Mouse (Mus musculus): ENCODE results near the gene Cacna1d.

DNA sequence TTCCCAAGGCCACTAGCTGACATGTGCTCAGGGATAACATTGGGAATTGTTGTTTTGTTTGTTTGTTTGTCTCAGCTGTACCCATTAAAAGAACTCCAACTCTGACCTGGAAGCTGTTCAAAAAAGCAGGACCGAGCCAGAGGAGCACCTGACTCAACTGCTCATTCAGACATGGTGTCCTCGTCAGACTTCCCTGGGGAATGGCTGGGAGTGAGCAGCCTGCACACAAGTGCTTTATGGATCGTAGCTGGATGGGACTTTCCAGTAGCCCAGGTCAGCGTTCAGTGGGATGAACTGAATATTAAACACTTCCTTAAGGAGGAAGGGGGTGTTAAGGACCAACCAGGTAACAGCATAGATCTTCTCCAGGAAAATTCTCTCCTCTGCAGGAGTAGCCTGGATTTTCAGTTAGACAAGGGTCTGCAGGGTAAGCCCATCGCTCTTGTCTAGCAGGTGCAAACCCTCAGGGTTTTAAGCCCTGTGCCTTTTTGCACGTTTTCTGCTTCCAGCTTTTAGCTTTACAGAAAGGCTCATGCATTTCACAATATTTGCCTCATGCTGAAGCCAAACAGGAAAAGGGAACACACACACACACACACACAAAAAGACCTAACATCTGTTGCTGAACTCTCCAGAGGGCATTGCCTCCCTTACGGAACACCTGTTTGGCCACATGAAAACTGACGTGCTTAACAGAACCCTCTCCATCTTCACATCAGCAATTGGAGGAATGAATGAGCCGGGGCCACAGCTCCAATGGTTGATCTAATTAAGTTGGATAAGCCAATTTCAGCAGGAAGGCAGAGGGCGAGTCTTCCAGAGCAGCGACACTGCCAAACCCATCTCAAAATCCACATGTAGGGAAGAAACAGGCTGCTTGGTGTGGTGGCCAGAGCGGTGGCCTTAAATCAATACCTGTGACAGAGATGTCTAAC is 318.2 kb downstream of the Cacna1d start:
- no peak for TF ChIP-seq USF1 (IDR thresholded peaks at IDR 0.05; ENCODE audit: low read depth, low read length)
- no peak for TF ChIP-seq BHLHE40 (IDR thresholded peaks at IDR 0.05; ENCODE audit: borderline replicate concordance, low read depth, low read length)
- TF ChIP-seq POLR2AphosphoS2 (IDR thresholded peaks at IDR 0.05; ENCODE audit: low read length): no peak
- TF ChIP-seq CTCF (IDR thresholded peaks at IDR 0.05 in 2 of 3, conservative IDR thresholded peaks at IDR 0.05 in 1 of 3; ENCODE audit: control insufficient read depth in 1 of 3, insufficient read depth in 1 of 3, low read depth in 2 of 3, low read length in 3 of 3, poor library complexity in 1 of 3, severe bottlenecking in 1 of 3): no peak

All from MEL (cell line).